Mouse (Mus musculus): ENCODE data around the gene Gm20605. TPM values are rescaled to one million over a fixed set of nuclear protein-coding genes. Genes with fewer than 3 reads are reported as not detected.
A peak's percentile ranks its signal among the peaks of the same experiment; 100 is the strongest.
"Not testable (repeated sequence)": the region's sequence is repeated elsewhere in the genome, so short reads cannot be mapped to it uniquely, and the experiment has no call there.

Gm20605 gene
- polyA plus RNA-seq, 1 experiment from 2014 or later, result 7.9 TPM

DNA sequence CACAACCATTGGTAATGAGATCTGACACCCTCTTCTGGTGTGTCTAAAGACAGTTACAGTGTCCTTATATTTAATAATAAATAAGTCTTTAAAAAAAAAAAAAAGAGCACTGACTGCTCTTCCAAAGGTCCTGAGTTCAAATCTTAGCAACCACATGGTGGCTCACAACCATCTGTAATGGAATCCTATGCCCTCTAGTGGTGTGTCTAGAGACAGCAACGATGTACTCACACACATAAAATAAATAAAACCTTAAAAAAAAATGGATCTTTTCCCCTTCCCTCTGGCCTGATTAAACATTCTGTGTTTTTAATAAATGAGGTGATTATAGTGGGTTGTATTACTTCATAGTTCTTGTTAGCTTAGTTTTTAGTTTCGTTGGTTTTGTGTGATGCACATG lies 14.1 kb upstream of the Gm20605 start:
- not testable (repeated sequence) for H3K9ac ChIP-seq; H3K9me3 ChIP-seq; H3K4me2 ChIP-seq; H3K36me3 ChIP-seq; H3K27me3 ChIP-seq; H3K4me3 ChIP-seq; ATAC-seq (ENCODE audit: insufficient number of reproducible peaks, insufficient read depth, low FRiP score, low TSS enrichment, low read depth); H3K27ac ChIP-seq
- peaks cover 39% of the 10 kb centered on the region for H3K4me1 ChIP-seq
- WGBS, result 85% methylated on average over 2 of the region's 2 CpGs

DNA sequence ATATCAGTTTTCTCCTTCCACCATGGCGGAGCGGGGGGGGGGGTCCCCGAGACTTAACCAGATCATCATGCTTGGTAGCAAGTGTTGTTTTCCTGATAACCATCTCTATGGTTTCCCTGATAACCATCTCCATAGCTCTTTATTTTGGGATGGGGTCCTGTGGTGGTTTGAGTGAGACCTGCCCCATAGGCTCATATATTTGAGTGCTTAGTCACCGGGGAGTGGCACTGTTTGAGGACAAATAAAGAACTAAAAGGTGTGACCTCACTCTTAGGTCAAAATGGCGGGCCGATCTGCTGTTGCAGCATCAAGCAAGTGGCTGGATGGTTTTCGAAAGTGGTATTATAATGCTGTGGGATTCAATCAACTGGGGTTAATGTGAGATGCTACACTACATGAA lies 13.6 kb upstream of the Gm20605 start:
- no peak overlapping the region for H3K4me3 ChIP-seq
- no peaks in the 10 kb centered on the region for H3K27me3 ChIP-seq
- no peak overlapping the region for H3K4me2 ChIP-seq
- ATAC-seq (ENCODE audit: insufficient number of reproducible peaks, insufficient read depth, low FRiP score, low TSS enrichment, low read depth), result no peak
- H3K9me3 ChIP-seq, result no peaks in the 10 kb centered on the region
- no peak overlapping the region for H3K27ac ChIP-seq
- 85% methylated on average over 7 of the region's 7 CpGs for WGBS
- H3K4me1 ChIP-seq, result peaks cover 35% of the 10 kb centered on the region
- no peaks in the 10 kb centered on the region for H3K36me3 ChIP-seq
- no peak overlapping the region for H3K9ac ChIP-seq

DNA sequence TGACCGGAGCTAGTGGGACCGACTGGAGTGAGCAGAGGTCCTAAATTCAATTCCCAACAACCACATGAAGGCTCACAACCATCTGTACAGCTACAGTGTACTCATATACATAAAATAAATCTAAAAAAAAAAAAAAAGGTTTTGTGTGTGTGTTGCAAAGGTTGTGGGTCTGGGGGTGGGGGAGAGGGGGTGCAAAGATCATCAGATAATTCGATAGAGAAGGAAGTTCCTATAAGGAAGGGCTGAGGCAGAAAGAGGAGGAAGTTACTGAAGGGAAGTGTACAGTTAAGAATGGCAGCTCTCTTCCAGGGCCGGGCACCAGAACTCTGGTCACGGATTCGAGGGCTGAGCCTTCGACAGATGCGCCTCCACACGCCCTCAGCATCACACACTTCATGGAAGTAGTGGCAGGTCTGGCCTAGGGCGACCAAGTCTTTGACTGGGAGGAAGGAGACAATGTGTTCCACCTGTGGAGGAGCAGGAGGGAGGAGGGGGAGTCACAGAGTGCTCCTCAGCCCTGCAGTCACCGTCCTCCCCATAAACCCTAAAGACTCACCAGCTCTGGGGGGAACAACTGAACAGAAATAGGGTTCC lies 4.9 kb upstream of the Gm20605 start:
- Histone ChIP-seq H3K36me3 (no peaks in the 10 kb centered on the region), H3K4me2 (no peak overlapping the region), H3K27me3 (no peaks in the 10 kb centered on the region), H3K27ac (no peak overlapping the region), H3K9me3 (no peaks in the 10 kb centered on the region), H3K9ac (no peak overlapping the region), H3K4me1 (peaks cover 10% of the 10 kb centered on the region; the same call in 1 of the 2 replicates), H3K4me3 (no peak overlapping the region)
- WGBS, result 82% methylated on average over 11 of the region's 11 CpGs
- no peak for ATAC-seq (ENCODE audit: insufficient number of reproducible peaks, insufficient read depth, low FRiP score, low TSS enrichment, low read depth)

DNA sequence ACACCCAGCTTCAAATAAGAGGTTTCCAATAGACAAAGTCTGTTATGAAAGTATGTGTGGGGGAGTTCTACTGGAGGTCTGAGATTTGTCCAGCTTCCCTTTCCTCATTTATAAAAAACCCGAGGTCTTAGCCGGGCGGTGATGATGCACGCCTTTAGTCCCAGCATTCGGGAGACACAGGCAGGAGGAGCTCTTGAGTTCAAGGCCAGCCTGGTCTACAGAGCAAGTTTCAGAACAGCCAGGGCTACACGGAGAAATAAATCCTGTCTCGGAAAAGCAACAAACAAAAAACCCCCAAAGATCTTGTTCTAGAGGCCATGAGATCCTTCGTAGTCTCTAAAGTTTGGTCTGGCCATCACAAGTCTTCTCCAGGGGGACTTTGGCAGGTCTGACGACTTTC lies 984 bp upstream of the Gm20605 start:
- Histone ChIP-seq H3K4me1 (peaks cover 42% of the 10 kb centered on the region), H3K36me3 (peaks cover 7% of the 10 kb centered on the region; the same call in 1 of the 2 replicates), H3K27ac (peak overlapping the region; percentile 89), H3K9ac (peak overlapping the region; percentile 72), H3K9me3 (no peaks in the 10 kb centered on the region), H3K4me3 (peak overlapping the region; percentile 94), H3K4me2 (peak overlapping the region; percentile 73), H3K27me3 (no peaks in the 10 kb centered on the region)
- 3% methylated on average over 9 of the region's 9 CpGs for WGBS
- ATAC-seq (ENCODE audit: insufficient number of reproducible peaks, insufficient read depth, low FRiP score, low TSS enrichment, low read depth), result no peak

DNA sequence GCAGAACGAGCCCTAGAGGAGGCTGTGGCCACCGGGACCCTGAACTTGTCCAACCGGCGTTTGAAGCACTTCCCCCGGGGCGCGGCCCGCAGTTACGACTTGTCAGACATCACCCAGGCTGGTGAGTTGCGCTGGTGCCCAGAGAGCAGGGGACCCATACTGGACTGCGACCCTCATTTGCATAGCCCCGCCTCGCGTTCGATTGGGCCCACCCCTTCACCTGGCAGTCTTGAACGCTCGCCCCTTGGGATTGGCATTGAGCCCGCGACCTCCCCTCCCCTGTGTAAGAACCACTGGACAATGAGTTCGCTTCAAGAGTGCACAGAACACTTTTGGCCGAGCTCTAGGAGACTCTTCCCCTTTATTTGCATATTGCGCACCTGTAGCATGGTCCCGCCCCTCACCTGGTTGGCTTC lies 339 bp downstream of the Gm20605 start:
- Histone ChIP-seq H3K9me3 (no peaks in the 10 kb centered on the region), H3K9ac (peak overlapping the region; percentile 90), H3K36me3 (peaks cover 16% of the 10 kb centered on the region), H3K4me3 (peak overlapping the region; percentile 94), H3K27me3 (no peaks in the 10 kb centered on the region), H3K4me1 (peaks cover 50% of the 10 kb centered on the region), H3K27ac (peak overlapping the region; percentile 90), H3K4me2 (peak overlapping the region; percentile 89)
- WGBS, result under 1% methylated on average over 23 of the region's 23 CpGs
- ATAC-seq (ENCODE audit: insufficient number of reproducible peaks, insufficient read depth, low FRiP score, low TSS enrichment, low read depth), result no peak

DNA sequence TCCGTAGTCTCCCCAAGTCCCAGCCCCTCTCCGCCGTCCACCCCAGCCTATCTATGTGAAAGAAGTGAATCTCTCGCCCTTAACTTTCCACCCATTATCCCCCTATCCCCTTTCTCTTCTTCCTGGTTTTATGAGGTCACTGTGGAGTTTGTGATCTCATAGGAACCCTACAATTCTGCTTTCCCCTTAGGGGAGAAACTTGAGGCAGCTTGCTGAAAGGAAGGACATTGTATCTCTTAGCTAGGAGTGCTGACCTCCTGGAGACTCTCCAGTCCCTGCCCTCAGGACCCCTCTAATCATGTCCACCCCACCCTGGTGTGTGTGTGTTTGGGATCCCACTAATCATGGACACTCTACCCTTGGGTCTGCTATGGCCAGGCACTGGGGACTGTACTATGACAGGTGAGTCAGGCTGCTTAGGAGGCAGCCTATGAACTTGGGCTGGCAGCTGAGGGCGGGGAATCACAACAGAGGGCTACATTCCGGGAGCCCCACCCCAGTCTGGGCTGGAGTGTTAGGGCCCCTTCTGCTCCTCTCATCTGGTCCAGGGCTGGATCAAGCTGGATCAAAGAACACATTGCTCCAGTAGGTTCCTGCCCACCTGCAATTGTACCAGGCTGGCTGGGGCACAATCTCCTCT lies 1.1 kb downstream of the Gm20605 start:
- no peak for ATAC-seq (ENCODE audit: insufficient number of reproducible peaks, insufficient read depth, low FRiP score, low TSS enrichment, low read depth)
- peak overlapping the region; percentile 90 for H3K27ac ChIP-seq
- no peaks in the 10 kb centered on the region for H3K9me3 ChIP-seq
- H3K36me3 ChIP-seq, result peaks cover 19% of the 10 kb centered on the region
- peak overlapping the region; percentile 89 for H3K4me2 ChIP-seq
- H3K4me3 ChIP-seq, result peak overlapping the region; percentile 94
- H3K4me1 ChIP-seq, result peaks cover 50% of the 10 kb centered on the region
- H3K9ac ChIP-seq, result peak overlapping the region; percentile 90
- no peaks in the 10 kb centered on the region for H3K27me3 ChIP-seq
- 18% methylated on average over 6 of the region's 6 CpGs for WGBS

DNA sequence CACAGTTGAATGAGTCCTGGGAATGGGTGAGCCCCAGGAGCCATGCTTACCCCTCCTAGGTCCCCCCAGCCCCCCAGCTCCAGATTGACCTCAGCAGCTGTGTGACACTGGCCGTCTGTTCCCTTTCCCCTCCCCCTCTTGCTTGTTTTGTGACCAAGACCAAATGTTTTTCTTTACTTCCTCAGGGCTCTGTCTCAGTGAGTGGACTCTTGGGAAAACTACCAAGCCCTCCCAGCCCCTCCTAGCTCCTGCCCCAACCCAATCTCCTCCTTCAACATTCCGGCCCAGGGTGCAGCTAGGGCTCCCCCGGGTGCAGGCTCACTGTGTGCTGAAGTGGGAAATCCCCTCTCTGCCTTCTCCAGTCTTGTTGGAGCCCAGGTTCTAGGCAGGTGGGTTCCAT lies 1.6 kb downstream of the Gm20605 start:
- WGBS, result 28% methylated on average over 3 of the region's 3 CpGs

DNA sequence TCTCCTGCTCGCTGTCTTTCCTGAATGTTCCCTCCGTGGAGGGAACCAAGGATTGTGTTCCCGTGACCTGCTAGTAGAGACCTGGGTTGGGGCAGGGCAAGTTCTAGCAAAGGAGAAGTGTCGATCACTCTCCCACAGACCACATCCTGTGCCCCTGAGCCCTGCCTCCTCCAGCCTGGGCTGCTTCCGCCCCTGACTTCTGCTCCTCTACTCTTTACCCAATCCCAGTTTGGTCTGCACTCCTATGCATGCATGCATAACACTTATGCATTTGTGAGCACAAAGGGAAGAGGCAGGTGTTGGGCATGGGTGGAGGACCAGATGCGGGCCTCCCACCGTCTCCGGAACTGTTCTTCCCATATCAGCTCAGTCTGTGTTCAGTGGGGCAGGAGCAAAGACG lies 2.2 kb downstream of the Gm20605 start:
- Histone ChIP-seq H3K4me1 (peaks cover 50% of the 10 kb centered on the region), H3K9me3 (no peaks in the 10 kb centered on the region), H3K27ac (peak overlapping the region; percentile 90), H3K4me2 (peak overlapping the region; percentile 89), H3K27me3 (no peaks in the 10 kb centered on the region), H3K36me3 (peaks cover 30% of the 10 kb centered on the region), H3K4me3 (peak overlapping the region; percentile 94), H3K9ac (peak overlapping the region; percentile 90)
- WGBS, result 64% methylated on average over 9 of the region's 9 CpGs
- ATAC-seq (ENCODE audit: insufficient number of reproducible peaks, insufficient read depth, low FRiP score, low TSS enrichment, low read depth), result no peak

More for the DNA sequence above, 1.6 kb downstream of the Gm20605 start:
- no peak for ATAC-seq (ENCODE audit: insufficient number of reproducible peaks, insufficient read depth, low FRiP score, low TSS enrichment, low read depth)
- peak overlapping the region; percentile 94 for H3K4me3 ChIP-seq
- H3K27me3 ChIP-seq, result no peaks in the 10 kb centered on the region
- H3K4me1 ChIP-seq, result peaks cover 50% of the 10 kb centered on the region
- peak overlapping the region; percentile 90 for H3K9ac ChIP-seq
- H3K27ac ChIP-seq, result peak overlapping the region; percentile 90
- H3K9me3 ChIP-seq, result no peaks in the 10 kb centered on the region
- peak overlapping the region; percentile 89 for H3K4me2 ChIP-seq
- peaks cover 25% of the 10 kb centered on the region for H3K36me3 ChIP-seq

DNA sequence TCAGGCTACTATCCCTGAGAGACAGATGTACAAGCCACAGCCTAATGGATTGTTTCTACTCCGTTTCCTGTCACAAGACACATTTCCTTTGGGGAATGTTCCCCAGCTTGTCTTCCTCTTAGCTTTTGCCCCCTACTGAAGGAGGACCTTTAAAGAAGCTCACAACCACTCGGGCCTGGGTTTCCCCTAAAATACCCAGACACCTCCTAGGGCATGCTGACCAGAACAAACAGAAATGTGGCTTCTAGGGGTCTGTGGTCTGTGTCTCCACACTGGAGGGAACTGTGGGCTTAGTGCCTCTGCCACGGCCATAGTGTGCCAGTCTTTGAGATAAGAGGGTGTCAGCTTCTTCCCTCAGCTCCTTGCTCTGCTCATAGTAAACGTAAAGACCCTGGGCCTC lies 2.6 kb downstream of the Gm20605 start:
- peaks cover 50% of the 10 kb centered on the region for H3K4me1 ChIP-seq
- H3K9ac ChIP-seq, result peak overlapping the region; percentile 90
- H3K9me3 ChIP-seq, result no peaks in the 10 kb centered on the region
- peak overlapping the region; percentile 94 for H3K4me3 ChIP-seq
- peak overlapping the region; percentile 90 for H3K27ac ChIP-seq
- H3K36me3 ChIP-seq, result peaks cover 35% of the 10 kb centered on the region
- no peak for ATAC-seq (ENCODE audit: insufficient number of reproducible peaks, insufficient read depth, low FRiP score, low TSS enrichment, low read depth)
- H3K27me3 ChIP-seq, result no peaks in the 10 kb centered on the region
- WGBS, result 64% methylated on average over 4 of the region's 4 CpGs
- peak overlapping the region; percentile 89 for H3K4me2 ChIP-seq

DNA sequence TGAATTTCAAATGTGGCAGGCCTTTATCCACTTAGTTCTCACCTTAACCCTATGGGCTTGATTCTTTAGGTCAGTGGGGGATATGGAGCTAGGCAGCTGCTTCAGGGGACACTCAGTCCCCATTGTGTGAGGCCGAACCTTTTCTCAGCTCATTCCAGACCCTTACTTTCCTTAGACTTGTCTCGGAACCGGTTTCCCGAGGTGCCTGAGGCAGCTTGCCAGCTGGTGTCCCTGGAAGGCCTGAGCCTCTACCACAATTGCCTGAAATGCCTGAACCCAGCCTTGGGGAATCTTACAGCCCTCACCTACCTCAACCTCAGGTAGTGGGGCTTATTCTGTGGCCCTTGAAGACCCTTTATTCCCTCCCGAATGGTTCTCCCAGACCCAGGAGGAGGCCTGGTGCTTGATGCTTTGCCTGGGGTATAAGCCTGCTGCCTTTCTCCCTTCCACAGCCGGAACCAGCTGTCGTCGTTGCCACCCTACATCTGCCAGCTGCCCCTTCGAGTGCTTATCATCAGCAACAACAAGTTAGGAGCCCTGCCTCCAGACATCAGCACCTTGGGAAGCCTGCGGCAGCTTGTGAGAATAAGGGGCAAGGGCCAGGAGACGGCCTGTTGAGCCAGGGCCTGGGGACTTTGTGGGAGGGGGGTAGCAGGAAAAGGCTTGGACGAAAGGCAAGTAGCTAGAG lies 4.6 kb downstream of the Gm20605 start:
- ATAC-seq (ENCODE audit: insufficient number of reproducible peaks, insufficient read depth, low FRiP score, low TSS enrichment, low read depth), result no peak

DNA sequence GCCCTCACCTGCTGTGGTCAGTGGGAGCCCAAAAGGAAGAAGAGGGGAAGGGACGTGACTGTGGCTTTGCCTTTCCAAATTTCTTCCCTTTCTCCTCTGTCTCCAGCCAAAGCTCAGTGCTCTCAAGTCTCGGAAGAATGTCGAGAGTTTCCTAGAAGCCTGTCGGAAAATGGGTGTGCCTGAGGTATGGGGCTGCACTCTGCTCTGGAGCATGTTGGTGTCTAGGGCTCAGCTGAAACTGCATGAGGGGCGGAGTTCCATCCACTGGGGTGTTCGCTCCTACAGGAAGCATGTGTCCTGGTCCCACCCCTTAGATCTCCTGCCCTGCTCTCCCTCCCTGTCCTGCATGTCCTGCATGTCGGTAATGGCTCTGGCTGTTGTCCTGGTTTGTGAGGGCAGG lies 10.5 kb downstream of the Gm20605 start:
- Histone ChIP-seq H3K4me2 (no peak overlapping the region), H3K27ac (no peak overlapping the region), H3K4me1 (peaks cover 12% of the 10 kb centered on the region), H3K9me3 (no peaks in the 10 kb centered on the region), H3K4me3 (no peak overlapping the region), H3K36me3 (peaks cover 81% of the 10 kb centered on the region), H3K27me3 (peaks cover 14% of the 10 kb centered on the region), H3K9ac (no peak overlapping the region)
- ATAC-seq (ENCODE audit: insufficient number of reproducible peaks, insufficient read depth, low FRiP score, low TSS enrichment, low read depth), result no peak
- 76% methylated on average over 7 of the region's 7 CpGs for WGBS

More for the DNA sequence above, 4.6 kb downstream of the Gm20605 start:
- 69% methylated on average over 12 of the region's 12 CpGs for WGBS
- Histone ChIP-seq H3K27ac (no peak overlapping the region; the same call in 1 of the 2 replicates), H3K4me3 (no peak overlapping the region), H3K27me3 (no peaks in the 10 kb centered on the region), H3K36me3 (peaks cover 54% of the 10 kb centered on the region), H3K4me2 (no peak overlapping the region), H3K9ac (0 out of 2 replicates have a peak overlapping the region, but pooled peaks have one; percentile 27), H3K9me3 (no peaks in the 10 kb centered on the region), H3K4me1 (peaks cover 39% of the 10 kb centered on the region)

All from embryonic facial prominence, embryonic 13.5 days (tissue).